Mouse (Mus musculus) kidney, postnatal 10 days (tissue): Measurements from ENCODE around the gene Nup107.

Source experiments
- DNase-seq: peaks from one replicate; pipeline ENCODE4 v3.0.0; 2021; ENCODE audit warnings: mixed read lengths

Gene Nup107

DNA sequence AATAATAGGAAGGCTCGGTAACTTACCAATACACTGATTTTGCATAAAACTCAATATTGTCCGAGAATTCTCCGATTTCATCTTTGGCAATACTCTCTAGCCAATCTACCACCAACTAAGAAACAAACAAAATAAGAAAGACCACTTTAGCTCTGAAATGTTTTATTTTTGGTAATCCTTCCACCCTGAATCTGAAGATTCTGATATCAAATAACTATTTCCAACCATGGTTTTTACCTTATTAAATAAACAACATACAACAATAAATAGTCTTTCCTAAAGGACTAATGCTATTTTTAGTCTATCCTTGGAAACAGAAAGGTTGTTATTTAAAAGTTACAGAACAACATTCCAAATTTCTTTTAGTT lies 15.4 kb downstream of the Nup107 start:
- DNase-seq: no peak

DNA sequence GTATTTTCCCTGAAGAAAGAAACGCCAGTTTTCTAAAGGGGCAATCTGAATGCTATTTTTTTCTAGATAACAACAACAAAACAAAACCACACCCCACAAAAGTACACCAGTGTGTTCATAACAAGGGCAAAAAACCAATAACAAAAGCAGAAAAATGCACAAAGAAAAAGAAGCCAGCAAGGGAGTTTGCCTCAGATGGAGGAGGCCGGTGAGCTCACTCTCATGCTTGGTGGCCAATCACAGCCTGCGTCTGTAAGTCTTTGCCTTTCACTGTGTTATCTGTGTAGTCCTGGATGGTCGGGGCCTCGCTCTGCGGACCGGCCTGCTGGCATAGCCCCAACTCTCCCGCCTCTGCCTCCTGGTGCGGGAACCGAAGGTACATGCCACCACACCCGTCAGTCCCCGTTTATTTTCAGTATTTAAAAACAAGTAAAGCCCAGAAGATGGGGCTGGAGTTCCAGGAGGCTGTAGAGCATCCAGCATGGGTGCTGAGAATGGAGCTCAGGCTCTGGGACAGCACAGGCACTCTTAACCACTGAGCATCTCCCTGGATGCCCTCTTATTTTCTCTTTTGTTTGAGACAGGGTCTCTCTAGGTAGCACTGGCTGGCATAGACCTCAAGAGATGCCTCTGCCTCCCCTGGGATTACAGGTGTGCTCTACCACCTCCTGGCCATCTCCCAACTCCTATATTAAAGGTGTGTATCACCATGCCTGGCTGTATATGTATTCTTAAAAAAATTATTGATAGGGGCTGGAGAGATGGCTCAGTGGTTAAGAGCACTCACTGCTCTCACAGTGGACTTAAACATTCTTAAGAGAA lies 16.0 kb downstream of the Nup107 start:
- DNase-seq: no peak

GRCm38 (mm10) chr10:117775401-117776144 lies 16.9 kb downstream of the Nup107 start:
- DNase-seq: no peak

DNA sequence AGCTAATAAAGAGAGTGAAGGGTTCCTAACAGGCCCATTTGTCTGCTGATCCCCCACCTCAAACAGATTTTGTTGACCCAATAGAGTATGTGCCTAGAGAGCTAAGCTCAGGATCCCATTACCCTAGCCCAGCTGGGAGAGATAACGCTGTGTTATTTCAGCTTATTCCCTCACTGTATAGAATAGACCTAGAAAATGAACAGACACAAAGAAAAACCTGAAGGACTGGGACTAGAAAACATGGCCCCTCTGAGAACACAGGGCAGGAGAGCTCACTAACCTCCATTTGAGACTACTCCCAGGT lies 17.7 kb downstream of the Nup107 start:
- DNase-seq: no peak

DNA sequence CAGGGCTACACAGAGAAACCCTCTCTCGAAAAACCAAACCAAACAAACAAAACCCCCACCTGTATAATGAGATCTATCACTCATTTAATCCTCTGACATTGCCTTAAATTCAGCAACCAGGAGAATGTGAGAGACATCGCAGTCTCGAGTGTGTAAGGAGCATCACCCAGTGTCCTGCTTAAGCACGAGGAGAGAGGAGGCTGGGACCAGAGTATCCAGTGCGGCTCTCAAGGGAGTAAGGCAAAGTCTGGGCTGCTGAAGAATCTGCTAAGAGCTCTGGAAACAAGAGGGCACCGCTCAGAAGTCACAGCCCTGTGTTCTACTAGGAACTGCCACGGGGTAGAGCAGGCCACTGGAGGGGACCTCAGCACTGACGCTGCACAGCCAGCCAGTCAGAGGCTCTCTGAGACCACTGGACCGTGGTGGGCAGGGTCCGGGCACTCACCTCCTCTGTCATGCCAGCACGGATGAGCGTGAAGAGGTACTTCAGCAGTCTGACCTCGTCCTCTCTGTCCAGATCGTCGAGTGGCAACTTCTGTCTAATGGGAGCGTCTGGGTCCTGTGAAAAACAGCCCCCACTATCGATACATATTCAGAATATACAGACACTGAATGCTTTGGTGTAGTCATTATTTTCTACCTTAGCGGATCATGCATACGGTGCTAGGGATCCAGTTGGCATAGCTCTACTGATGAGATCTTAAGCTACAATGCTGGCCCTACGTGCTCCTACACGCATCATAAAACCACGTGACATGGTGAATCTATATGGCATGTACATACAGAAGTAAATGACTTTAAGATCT lies 18.3 kb downstream of the Nup107 start:
- DNase-seq: no peak

GRCm38 (mm10) chr10:117773106-117773720 lies 19.3 kb downstream of the Nup107 start:
- no peak for DNase-seq

DNA sequence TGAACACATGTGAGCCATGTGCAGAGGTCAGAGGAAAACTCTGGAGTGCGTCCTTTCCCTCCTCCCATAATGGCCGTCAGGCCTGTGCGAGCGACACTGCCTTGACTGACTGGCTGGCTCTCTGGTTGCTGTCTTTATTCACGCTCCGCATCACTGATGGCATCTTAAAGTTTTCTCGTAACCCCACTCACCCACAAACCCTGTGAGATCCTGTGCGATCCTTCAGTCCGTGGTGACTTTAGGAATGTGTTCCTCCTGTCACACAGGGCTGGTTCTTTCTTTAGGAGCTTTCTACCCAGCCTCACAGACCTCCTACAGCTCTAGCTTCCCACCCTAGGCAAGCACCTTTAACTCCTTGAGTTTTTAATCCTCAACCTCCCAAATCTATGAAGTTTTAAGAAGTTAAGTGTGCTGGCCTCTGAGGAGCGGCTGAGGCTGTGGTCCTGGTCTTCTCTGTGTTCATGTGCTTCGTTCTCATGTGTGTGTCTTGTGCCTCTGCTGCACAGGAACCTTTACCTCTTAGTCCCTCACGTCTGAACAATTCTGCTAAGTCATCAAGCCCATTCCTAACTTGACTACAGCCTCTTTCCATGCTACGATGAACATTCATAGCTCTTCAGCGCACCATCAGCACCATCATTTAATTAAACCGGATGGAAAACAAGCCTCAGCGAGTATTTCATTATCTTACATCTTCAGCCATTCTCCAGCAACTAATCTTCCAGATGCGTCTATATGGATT lies 20.0 kb downstream of the Nup107 start:
- no peak for DNase-seq

DNA sequence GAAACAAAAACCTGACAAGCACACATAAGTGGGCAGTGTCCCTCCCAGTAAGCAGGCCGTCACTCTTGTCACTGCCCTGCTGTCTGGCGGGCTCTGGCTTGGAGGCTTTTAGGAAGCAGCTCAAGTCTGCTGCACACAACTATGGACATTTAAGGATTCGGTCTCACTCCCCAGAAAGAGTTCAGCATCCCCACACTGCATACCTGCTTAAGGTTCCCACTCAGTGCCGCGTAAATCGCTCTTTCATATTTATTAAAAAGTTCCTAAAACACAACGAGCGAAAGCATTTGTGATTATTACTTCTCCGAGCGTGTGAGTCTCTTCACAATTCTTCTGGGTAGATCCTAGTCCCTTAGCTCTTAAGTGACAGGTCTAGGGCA lies 21.4 kb downstream of the Nup107 start:
- DNase-seq: no peak

- no peak for DNase-seq
Measured at GRCm38 (mm10) chr10:117770286-117771130, 22.0 kb downstream of the Nup107 start.

GRCm38 (mm10) chr10:117769541-117770285 lies 22.8 kb downstream of the Nup107 start:
- DNase-seq: no peak

- no peak for DNase-seq
Measured at GRCm38 (mm10) chr10:117768141-117768440, 24.4 kb downstream of the Nup107 start.

GRCm38 (mm10) chr10:117767286-117768140 lies 25.0 kb downstream of the Nup107 start:
- DNase-seq: no peak

DNA sequence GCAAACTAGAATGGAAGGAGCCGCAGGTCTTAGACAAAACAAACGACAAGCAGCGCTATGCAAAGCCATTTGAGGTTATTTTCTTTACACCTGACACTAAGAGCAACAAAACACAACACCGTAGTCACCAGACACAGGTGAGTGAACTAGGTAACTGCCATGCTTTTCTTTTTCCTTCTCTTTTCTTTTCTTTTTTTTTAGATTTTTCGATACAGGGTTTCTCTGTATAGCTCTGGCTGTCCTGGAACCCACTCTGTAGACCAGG lies 25.7 kb downstream of the Nup107 start:
- DNase-seq: no peak

DNA sequence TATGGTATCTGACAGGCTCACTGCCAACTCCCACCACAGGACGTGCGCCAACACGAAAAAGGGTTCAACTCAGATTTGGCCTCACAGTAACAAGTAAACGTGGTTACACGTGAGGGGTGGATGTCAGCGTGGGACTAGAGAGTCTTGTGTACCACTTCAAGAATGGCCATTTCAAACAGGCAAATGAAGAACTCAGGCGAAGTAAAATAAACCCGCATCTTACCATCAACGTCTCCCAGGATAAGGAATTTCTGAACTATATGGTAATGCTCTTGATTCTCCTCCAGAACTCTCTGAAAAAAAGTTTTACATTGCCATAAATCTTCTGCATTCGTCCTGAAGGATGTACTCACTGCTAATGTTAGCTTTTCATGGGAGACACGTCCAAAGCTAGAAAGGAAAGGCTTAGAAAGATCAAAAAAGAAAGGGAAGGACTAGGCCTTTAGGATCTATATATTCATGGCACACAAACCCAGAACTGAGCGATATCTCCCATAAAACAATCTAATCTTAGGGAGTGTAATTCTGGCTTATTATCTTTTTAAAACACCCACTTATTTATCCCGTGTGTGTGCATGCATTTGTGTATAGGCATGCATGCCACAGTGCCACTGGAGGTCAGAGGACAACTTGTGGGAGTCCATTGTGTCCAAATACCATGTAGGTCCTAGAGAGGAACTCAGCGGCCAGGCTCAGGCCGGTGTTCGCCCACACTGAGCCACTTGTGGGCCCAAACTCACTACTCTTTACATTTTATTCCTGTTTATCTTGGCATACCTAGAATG lies 26.2 kb downstream of the Nup107 start:
- DNase-seq: no peak

DNA sequence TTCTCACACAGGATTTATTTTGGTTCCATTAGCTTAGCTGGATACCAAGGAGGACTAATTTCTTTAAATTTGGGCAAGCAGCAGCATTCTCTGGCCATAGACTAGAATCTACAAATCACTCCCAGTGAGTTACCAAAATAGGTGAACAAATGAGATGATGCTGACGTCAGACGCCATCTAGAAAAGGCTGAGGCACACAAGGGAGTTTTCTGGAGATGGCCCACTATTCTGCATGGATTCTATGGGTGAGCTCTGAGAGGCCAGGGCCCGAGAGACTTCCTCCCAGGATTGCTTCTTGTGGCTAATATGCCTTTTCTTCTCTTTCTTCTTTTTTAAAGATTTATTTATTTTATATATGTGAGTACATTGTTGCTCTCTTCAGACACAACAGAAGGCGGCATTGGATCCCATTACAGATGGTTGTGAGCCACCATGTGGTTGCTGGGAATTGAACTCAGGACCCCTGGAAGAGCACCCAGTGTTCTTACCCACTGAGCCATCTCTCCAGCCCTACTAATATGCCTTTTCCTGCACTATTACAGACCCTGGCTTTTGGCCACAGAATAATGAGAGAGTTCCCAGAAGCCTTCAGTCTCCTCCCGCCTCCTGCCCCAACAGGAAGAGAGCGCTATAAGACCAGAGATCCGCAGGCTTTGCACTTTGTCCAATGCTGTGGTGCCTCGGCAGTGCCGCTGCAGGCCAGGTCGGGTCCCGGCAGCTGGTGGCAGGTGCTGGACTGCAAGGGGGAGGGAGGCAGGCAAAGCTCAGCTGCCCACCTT lies 27.2 kb downstream of the Nup107 start:
- DNase-seq: no peak

DNA sequence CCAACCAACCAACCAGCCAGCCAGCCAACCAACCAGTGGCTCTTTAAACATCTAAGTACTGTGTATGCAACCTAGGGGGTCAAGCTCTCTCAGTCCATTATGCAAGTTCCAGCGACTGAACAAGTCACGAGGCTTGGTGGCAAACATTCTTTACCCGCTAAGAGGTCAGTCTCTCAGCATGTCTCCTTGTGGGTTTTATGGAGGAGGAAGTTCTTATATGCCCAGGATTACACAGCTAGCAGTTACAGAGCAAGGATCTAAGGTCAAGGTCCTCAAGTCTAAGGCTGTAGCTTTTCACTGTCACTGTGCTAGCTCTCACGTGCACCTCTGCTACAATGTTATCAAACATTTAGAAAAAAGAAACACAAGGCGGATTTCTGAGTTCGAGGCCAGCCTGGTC lies 27.9 kb downstream of the Nup107 start:
- no peak for DNase-seq

- no peak for DNase-seq
Measured at GRCm38 (mm10) chr10:117763588-117764190, 28.8 kb downstream of the Nup107 start.

DNA sequence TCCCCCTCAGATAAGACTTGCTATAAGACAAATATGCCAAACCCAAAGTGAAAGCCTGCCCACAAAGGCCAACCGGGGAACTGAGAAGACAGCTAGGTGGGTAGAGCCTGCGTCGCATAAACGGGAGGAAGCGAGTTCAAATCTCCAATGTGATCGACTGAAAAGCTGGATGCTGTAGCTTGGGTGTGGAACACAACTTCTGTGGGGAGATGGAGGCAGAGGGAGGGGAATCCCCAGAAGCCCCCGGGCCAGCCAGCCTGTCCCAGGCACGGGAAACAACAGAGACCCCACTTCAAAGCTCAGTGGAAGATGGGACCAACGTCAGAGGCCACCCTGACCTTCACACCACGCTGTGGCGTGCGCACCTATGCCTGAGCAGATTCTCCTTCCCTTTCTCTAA lies 29.5 kb downstream of the Nup107 start:
- DNase-seq: no peak
